Mouse (Mus musculus) central nervous system, embryonic 14 days (tissue): ENCODE results near the gene S100a14. TPM values are rescaled to one million over a fixed set of nuclear protein-coding genes. Genes with fewer than 3 reads are reported as not detected.

Experiments used
- polyA plus RNA-seq: library from polyadenylated mRNA; depleted of rRNA; stranded (reverse); fragments of >200 nt; gene quantifications from 2 replicates; pipeline ENCODE4 v1.2.3, GENCODE M21; 2012; rRNA removed

Gene S100a14
- 0.18 and 4.9 TPM in 2 replicates for polyA plus RNA-seq

DNA sequence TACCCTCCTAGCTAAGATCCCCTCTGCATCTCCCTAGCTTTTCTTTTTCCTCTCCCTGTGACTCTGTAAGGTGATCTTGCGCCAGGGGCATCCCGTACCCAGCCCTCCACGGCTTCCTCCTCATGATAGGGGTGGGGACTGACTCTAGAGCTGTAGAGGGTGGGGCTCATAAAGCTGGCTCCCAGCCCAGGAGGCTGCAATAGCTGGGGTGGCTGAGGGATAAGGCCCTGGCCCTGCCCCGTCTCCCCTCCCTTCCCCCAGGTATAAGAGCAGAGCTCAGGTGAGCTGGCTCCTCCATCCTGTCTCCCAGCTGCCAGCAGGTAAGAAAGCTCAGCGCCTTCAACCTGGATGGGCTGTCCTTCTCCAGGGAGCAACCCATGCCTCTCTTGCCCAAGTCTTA, at the start of gene S100a14:
TSS of gene S100a14 (plus strand) at position 277 of the 400 bp plus-strand sequence.

DNA sequence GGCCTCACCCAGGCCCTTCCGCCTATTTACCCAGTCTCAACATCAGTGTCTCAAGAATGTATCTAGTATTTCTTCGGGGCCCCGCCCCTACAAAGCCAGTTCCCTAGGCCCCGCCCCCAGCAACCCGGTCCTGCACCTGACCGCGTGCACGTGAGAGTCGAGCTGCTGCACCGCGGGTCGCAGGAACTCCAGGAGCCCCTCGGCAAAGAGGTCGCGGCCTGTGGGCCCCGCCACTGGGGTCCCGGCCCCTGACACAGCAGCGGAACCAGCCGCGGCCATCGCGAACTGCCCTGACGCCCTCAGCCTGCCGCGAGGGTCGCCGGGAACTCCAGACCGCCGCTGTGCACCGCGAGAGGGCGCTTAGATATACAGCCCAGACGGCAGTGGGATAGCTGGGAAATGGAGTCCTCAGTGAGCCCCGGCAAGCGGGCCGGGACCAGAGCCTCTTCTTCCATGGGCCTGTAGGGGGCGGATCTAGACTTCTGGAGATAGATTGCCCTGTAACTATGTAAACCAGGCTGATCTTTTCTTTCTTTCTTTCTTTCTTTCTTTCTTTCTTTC, 35.9 kb upstream of the S100a14 start, which contains the start of gene Snapin:
TSS of gene Snapin (minus strand) at position 338 of the 561 bp plus-strand sequence.

DNA sequence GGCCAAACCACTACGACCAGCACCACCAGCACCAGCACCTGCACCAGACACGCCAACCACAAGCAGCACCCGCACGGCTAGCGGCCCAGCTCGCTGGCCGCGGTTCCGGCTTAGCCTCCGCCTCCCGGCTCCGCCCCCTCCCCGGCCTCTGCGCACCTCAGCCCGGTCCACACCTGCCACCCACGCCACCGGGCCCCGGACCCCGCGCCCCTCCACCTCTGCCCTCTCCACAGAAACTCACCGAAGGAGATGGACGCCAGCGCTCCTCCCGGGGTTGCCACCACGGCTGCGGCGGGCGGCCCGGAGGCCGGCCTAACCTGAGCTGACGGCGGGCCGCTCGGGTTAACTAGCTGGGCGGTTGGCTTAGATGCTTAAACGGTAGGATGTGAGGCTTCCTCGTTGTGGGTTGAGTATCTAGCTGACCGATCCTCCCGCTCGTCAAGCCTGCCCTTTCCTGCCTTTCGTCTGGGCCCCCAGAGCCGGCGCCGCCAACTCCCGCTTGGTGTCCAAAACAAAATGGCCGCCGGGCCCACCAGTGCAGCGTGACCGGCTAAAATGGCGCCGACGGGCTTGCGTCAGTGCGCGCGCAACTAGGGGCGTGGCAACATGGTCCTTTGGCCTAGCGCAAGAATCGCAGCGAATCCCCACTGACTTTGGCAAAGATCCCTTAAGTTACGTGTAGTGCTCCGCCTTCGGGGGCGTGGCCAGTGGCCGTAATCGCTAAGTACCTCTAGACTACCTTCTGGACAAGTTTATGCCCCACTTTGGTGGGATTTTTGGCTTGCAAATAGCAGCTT, 17.5 kb upstream of the S100a14 start, which contains the start of gene Chtop:
TSS of gene Chtop (minus strand) at position 549 of the 797 bp plus-strand sequence.

DNA sequence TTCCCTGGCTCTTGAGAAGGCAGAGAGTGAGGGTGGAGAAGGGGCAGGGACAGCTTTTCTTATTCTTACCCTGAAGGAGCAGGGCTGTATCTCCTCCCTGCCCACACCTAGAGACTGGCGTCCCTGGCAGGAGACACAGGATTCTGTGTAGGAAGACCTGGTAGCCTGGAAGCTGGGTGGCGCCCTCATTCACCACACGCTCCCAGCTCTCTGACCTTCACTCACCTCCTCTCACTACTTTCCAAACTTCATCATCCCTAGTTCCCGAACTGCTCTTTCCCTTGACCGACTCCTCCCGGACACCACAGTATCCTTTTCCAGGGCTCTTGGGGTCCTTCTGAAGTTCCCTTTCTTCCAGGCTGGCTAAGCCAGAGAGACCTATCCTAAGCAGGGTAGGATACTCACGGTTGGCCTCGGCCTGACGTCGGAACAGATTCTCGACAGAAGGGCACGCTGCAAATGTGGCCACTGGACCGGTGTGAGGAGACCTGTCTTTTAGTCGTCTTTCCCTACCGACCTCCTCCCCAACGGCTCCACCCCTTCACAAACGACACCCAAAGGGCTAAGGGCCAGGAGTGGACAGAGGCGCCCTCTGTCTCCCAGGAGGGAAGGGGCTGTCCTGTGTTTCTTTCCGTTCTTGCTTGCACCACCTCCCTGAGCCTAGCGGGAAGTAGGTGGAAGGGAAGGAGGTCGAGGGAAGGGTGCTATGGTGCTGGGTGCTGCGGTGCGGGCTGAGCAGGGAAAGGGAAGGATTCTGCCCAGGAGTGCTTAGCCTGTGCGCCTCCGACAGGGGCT, 12.7 kb upstream of the S100a14 start, which contains the start of the genes S100a1 and S100a13:
TSS of gene S100a1 (minus strand) at position 597 of the 795 bp plus-strand sequence.
TSS of gene S100a13 (plus strand) at position 640 of the 795 bp plus-strand sequence.

GRCm38 (mm10) chr3:90537141-90537904, 10.7 kb downstream of the S100a14 start, which contains the start of gene S100a16:
Gene S100a16, plus strand, starts transcription at chr3:90537254.

DNA sequence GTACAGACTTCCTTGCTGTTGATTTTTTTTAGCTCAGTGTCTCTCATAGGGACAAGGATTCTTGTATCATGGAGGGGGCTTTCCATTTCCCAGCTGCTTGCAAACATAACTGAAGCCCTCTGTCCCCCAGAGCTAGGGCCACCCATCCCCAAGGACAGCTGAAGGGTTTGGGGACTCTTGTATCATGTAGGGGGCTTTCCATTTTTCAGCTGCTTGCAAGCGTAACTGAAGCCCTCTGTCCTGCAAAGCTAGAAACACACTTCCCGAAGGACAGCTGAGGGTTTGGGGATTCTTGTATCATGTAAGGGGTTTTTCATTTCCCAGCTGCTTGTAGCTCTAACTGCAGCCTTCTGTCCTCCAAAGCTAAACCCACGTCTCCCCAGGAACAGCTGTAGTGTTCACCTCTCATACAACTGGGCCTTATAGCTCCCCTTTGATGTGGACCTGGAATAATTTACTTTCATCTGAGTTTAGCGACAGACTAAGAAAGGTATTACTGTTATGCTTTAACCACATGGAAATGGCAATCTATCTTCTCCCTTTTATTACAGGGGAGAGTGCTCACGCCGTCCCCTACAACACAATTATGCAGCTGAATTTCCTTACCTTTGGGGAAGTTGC, 33.5 kb downstream of the S100a14 start, which contains the start of gene S100a3:
TSS of gene S100a3 (plus strand) at position 571 of the 621 bp plus-strand sequence.

Other genes with a start within 250 kb of the S100a14 start
- gene Gatad2b, start 233.7 kb upstream of the S100a14 start, polyA plus RNA-seq: 31.6 and 35.4 TPM in 2 replicates
- 41.9 and 54.3 TPM in 2 replicates for gene Slc27a3, start 136.9 kb upstream of the S100a14 start, polyA plus RNA-seq
- 54.7 and 56.2 TPM in 2 replicates for gene Ints3, start 93.2 kb upstream of the S100a14 start, polyA plus RNA-seq
- 6.2 and 9.0 TPM in 2 replicates for gene Npr1, start 61.0 kb upstream of the S100a14 start, polyA plus RNA-seq
- gene Ilf2, start 50.7 kb upstream of the S100a14 start, polyA plus RNA-seq: 195 and 228 TPM in 2 replicates
- gene Snapin, start 35.8 kb upstream of the S100a14 start, polyA plus RNA-seq: 47.3 and 49.6 TPM in 2 replicates
- 202 and 231 TPM in 2 replicates for gene Chtop, start 17.4 kb upstream of the S100a14 start, polyA plus RNA-seq
- 10.7 and 14.6 TPM in 2 replicates for gene S100a1, start 12.5 kb upstream of the S100a14 start, polyA plus RNA-seq
- gene S100a13, start 12.4 kb upstream of the S100a14 start, polyA plus RNA-seq: 8.2 and 13.0 TPM in 2 replicates
- gene S100a16, start 10.4 kb downstream of the S100a14 start, polyA plus RNA-seq: 22.0 and 30.8 TPM in 2 replicates
- gene S100a3, start 33.7 kb downstream of the S100a14 start, polyA plus RNA-seq: 0.45 and 0.63 TPM in 2 replicates
- not detected in 2 replicates for gene S100a2, start 63.4 kb downstream of the S100a14 start, polyA plus RNA-seq
- gene Gm42674, start 75.0 kb downstream of the S100a14 start, polyA plus RNA-seq: not detected in 2 replicates
- gene S100a4, start 76.9 kb downstream of the S100a14 start, polyA plus RNA-seq: 2.1 and 5.3 TPM in 2 replicates
- not detected in 2 replicates for gene S100a5, start 81.7 kb downstream of the S100a14 start, polyA plus RNA-seq
- gene S100a6, start 86.0 kb downstream of the S100a14 start, polyA plus RNA-seq: 19.4 and 33.6 TPM in 2 replicates
- gene S100a7a, start 127.2 kb downstream of the S100a14 start, polyA plus RNA-seq: 0.09 and 0.14 TPM in 2 replicates
- gene S100a8, start 142.1 kb downstream of the S100a14 start, polyA plus RNA-seq: 6.5 and 9.2 TPM in 2 replicates
- 10.0 and 14.8 TPM in 2 replicates for gene S100a9, start 168.9 kb downstream of the S100a14 start, polyA plus RNA-seq
- 0.05 TPM in 1 of 2 replicates, not detected in the other for gene Pglyrp4, start 200.1 kb downstream of the S100a14 start, polyA plus RNA-seq